Mouse (Mus musculus): Measurements from ENCODE around the gene Anapc11. TPM values are rescaled to one million over a fixed set of nuclear protein-coding genes. Genes with fewer than 3 reads are reported as not detected.
A peak's percentile ranks its signal among the peaks of the same experiment; 100 is the strongest.
"Not testable (repeated sequence)": the region's sequence is repeated elsewhere in the genome, so short reads cannot be mapped to it uniquely, and the experiment has no call there.

Gene Anapc11
- polyA plus RNA-seq, 1 experiment from 2014 or later, result 175 TPM

GRCm38 (mm10) chr11:120582982-120583293 lies 15.3 kb upstream of the Anapc11 start:
- H3K4me2 ChIP-seq; H3K9ac ChIP-seq; ATAC-seq (replicated peaks; ENCODE audit: insufficient number of reproducible peaks, insufficient read depth, low FRiP score, low read depth); H3K4me3 ChIP-seq; H3K27me3 ChIP-seq; H3K27ac ChIP-seq; H3K9me3 ChIP-seq (replicated peaks): not testable (repeated sequence)
- peaks cover 50% of the 10 kb centered on the region for H3K36me3 ChIP-seq
- WGBS, result 90% methylated on average over 2 of the region's 2 CpGs
- H3K4me1 ChIP-seq (replicated peaks), result peaks cover 26% of the 10 kb centered on the region

GRCm38 (mm10) chr11:120583937-120584336 lies 14.3 kb upstream of the Anapc11 start:
- Histone ChIP-seq H3K4me3 (no peak overlapping the region), H3K4me2 (no peak overlapping the region), H3K9ac (no peak overlapping the region), H3K36me3 (peaks cover 48% of the 10 kb centered on the region), H3K9me3 (replicated peaks) (no peaks in the 10 kb centered on the region), H3K4me1 (replicated peaks) (peaks cover 23% of the 10 kb centered on the region), H3K27me3 (no peaks in the 10 kb centered on the region), H3K27ac (no peak overlapping the region)
- no peak for ATAC-seq (replicated peaks; ENCODE audit: insufficient number of reproducible peaks, insufficient read depth, low FRiP score, low read depth)
- WGBS, result 96% methylated on average over 1 of the region's 1 CpGs

DNA sequence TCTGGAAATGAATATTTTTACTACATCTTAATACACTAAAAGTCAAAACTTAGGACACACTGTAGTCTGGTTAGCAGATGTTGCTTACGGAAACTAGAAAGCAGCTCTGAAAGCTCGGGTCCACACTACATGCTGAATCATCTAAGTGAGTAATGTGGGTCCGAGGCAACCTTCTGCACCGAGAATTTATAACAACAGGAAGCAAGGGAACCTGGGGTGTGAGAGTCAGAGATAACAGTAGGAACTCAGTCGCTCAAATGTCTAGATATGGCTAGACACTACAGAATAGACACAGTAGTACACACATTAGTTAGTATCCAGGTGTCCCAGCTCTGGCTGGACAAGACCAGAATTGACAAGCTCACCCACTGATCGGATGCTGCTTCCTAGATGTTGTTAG lies 9.7 kb upstream of the Anapc11 start:
- H3K27me3 ChIP-seq, result no peaks in the 10 kb centered on the region
- 79% methylated on average over 6 of the region's 6 CpGs for WGBS
- no peak overlapping the region for H3K4me3 ChIP-seq
- no peak overlapping the region for H3K9ac ChIP-seq
- H3K9me3 ChIP-seq (replicated peaks), result no peaks in the 10 kb centered on the region
- no peaks in the 10 kb centered on the region for H3K4me1 ChIP-seq (replicated peaks)
- H3K27ac ChIP-seq, result no peak overlapping the region
- H3K4me2 ChIP-seq, result no peak overlapping the region
- peaks cover 82% of the 10 kb centered on the region for H3K36me3 ChIP-seq
- ATAC-seq (replicated peaks; ENCODE audit: insufficient number of reproducible peaks, insufficient read depth, low FRiP score, low read depth), result no peak

GRCm38 (mm10) chr11:120597240-120598235 lies 683 bp upstream of the Anapc11 start:
- H3K4me2 ChIP-seq, result peak overlapping the region; percentile 92
- peaks cover 58% of the 10 kb centered on the region for H3K36me3 ChIP-seq
- H3K4me1 ChIP-seq (replicated peaks), result peaks cover 31% of the 10 kb centered on the region
- no peaks in the 10 kb centered on the region for H3K9me3 ChIP-seq (replicated peaks)
- H3K9ac ChIP-seq, result peak overlapping the region; percentile 99
- H3K27ac ChIP-seq, result peak overlapping the region; percentile 93
- 3% methylated on average over 91 of the region's 99 CpGs for WGBS
- peak overlapping the region; percentile 98 for H3K4me3 ChIP-seq
- ATAC-seq (replicated peaks; ENCODE audit: insufficient number of reproducible peaks, insufficient read depth, low FRiP score, low read depth), result peak; percentile 50
- H3K27me3 ChIP-seq, result no peaks in the 10 kb centered on the region

- no peaks in the 10 kb centered on the region for H3K27me3 ChIP-seq
- H3K4me1 ChIP-seq (replicated peaks), result peaks cover 31% of the 10 kb centered on the region
- no peaks in the 10 kb centered on the region for H3K9me3 ChIP-seq (replicated peaks)
- H3K4me2 ChIP-seq, result peak overlapping the region; percentile 92
- 43% methylated on average over 17 of the region's 17 CpGs for WGBS
- peak overlapping the region; percentile 93 for H3K27ac ChIP-seq
- no peak for ATAC-seq (replicated peaks; ENCODE audit: insufficient number of reproducible peaks, insufficient read depth, low FRiP score, low read depth)
- peaks cover 57% of the 10 kb centered on the region for H3K36me3 ChIP-seq
- peak overlapping the region; percentile 71 for H3K9ac ChIP-seq
- H3K4me3 ChIP-seq, result peak overlapping the region; percentile 98
Observed at GRCm38 (mm10) chr11:120598990-120599549, 849 bp downstream of the Anapc11 start.

DNA sequence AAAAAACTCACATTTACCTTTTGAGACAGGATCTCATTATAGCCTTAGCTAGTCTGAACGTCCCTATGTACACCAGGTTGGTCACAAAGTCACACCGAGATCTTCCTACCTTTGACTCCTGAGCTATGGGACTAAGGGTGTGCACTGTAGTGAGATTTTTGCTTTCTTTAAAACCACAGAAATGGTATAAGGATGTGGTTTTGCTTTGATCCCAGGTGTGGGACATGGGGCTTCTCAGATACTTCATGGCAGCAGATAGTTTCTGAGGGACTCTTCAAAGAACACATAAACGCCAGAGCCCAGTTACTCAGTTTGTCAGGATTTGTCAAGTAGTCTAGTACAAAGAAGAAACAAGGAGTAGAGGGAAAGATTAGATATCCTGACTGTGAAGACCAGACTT lies 2.5 kb downstream of the Anapc11 start:
- peaks cover 59% of the 10 kb centered on the region for H3K36me3 ChIP-seq
- no peak overlapping the region for H3K27ac ChIP-seq
- peaks cover 31% of the 10 kb centered on the region for H3K4me1 ChIP-seq (replicated peaks)
- H3K9me3 ChIP-seq (replicated peaks), result no peaks in the 10 kb centered on the region
- no peak for ATAC-seq (replicated peaks; ENCODE audit: insufficient number of reproducible peaks, insufficient read depth, low FRiP score, low read depth)
- no peak overlapping the region for H3K4me3 ChIP-seq
- 87% methylated on average over 3 of the region's 3 CpGs for WGBS
- no peak overlapping the region for H3K4me2 ChIP-seq
- H3K9ac ChIP-seq, result no peak overlapping the region
- no peaks in the 10 kb centered on the region for H3K27me3 ChIP-seq

DNA sequence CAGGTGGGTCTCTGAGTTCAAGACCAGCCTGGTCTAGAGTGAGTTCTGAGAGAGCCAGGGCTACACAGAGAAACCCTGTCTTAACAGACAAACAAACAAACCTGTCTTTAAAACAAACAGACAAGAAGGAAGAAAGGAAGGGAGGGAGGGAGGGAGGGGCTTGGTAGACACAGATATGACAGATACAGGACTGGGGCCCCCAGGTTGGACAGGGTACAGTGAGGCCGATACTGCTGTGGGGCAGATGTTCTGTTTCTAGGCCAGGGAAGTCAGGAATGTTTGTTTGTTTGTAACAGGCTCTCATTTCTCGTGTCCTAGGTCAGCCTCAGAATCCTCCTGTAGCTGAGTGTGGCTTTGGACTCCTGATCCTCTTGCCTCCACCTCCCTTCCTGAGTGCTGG lies 5.3 kb downstream of the Anapc11 start:
- no peak for ATAC-seq (replicated peaks; ENCODE audit: insufficient number of reproducible peaks, insufficient read depth, low FRiP score, low read depth)
- Histone ChIP-seq H3K9me3 (replicated peaks) (no peaks in the 10 kb centered on the region), H3K36me3 (peaks cover 50% of the 10 kb centered on the region), H3K4me2 (no peak overlapping the region), H3K9ac (no peak overlapping the region), H3K4me3 (no peak overlapping the region), H3K4me1 (replicated peaks) (peaks cover 38% of the 10 kb centered on the region), H3K27ac (no peak overlapping the region), H3K27me3 (no peaks in the 10 kb centered on the region)
- WGBS, result 79% methylated on average over 2 of the region's 2 CpGs

DNA sequence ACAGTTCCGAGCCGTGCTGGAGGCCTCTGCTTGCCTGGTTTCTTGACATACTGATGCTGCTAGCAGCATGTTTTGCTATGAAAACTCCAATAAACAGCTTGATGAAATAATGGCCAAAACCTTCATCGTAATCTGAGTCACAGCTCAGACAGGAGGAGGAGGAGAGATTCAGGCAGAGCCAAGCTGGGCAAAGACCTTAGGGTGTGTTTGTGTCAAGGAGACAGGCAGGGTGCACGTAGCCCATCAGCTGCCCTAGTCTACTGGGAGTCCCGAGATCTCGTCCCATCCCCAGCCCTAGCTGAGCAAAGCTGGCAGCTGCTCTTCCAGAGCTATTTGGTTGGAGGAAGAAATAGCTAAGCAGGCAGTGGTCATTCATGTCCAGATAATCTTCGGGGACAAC lies 7.4 kb downstream of the Anapc11 start:
- Histone ChIP-seq H3K27ac (no peak overlapping the region), H3K27me3 (no peaks in the 10 kb centered on the region), H3K9me3 (replicated peaks) (no peaks in the 10 kb centered on the region), H3K4me3 (no peak overlapping the region), H3K4me2 (no peak overlapping the region), H3K36me3 (peaks cover 53% of the 10 kb centered on the region), H3K9ac (no peak overlapping the region), H3K4me1 (replicated peaks) (peaks cover 38% of the 10 kb centered on the region)
- no peak for ATAC-seq (replicated peaks; ENCODE audit: insufficient number of reproducible peaks, insufficient read depth, low FRiP score, low read depth)
- WGBS, result 86% methylated on average over 7 of the region's 7 CpGs

GRCm38 (mm10) chr11:120606764-120607163 lies 8.5 kb downstream of the Anapc11 start:
- Histone ChIP-seq H3K27ac (peak overlapping the region; percentile 27; the same call in 1 of the 2 replicates), H3K9ac (no peak overlapping the region), H3K4me3 (no peak overlapping the region), H3K4me2 (no peak overlapping the region), H3K9me3 (replicated peaks) (no peaks in the 10 kb centered on the region), H3K4me1 (replicated peaks) (peaks cover 38% of the 10 kb centered on the region), H3K27me3 (no peaks in the 10 kb centered on the region), H3K36me3 (peaks cover 55% of the 10 kb centered on the region)
- no peak for ATAC-seq (replicated peaks; ENCODE audit: insufficient number of reproducible peaks, insufficient read depth, low FRiP score, low read depth)
- 81% methylated on average over 4 of the region's 4 CpGs for WGBS

- Histone ChIP-seq H3K27ac (peak within 1 kb of the TSS; percentile 61), H3K9ac (peak within 1 kb of the TSS; percentile 55), H3K4me2 (peak within 1 kb of the TSS; percentile 80), H3K36me3 (peaks cover 55% of the 10 kb centered on the region), H3K4me3 (peak within 1 kb of the TSS; percentile 46), H3K27me3 (no peaks in the 10 kb centered on the region), H3K9me3 (replicated peaks) (no peaks in the 10 kb centered on the region), H3K4me1 (replicated peaks) (peaks cover 38% of the 10 kb centered on the region)
- no peak for ATAC-seq (replicated peaks; ENCODE audit: insufficient number of reproducible peaks, insufficient read depth, low FRiP score, low read depth)
- 9% methylated on average over 45 of the region's 45 CpGs for WGBS
Observed at GRCm38 (mm10) chr11:120608241-120609034, 10.2 kb downstream of the Anapc11 start, which contains the start of gene Npb. Gene Npb (plus strand): TSS chr11:120608477.

- Histone ChIP-seq H3K4me1 (replicated peaks) (peaks cover 38% of the 10 kb centered on the region), H3K27me3 (no peaks in the 10 kb centered on the region), H3K9ac (peak overlapping the region; percentile 55), H3K4me3 (peak overlapping the region; percentile 46), H3K27ac (peak overlapping the region; percentile 61), H3K4me2 (peak overlapping the region; percentile 80), H3K9me3 (replicated peaks) (no peaks in the 10 kb centered on the region), H3K36me3 (peaks cover 55% of the 10 kb centered on the region)
- 27% methylated on average over 8 of the region's 8 CpGs for WGBS
- peak; percentile 61 for ATAC-seq (replicated peaks; ENCODE audit: insufficient number of reproducible peaks, insufficient read depth, low FRiP score, low read depth)
Observed at GRCm38 (mm10) chr11:120609250-120609649, 11.0 kb downstream of the Anapc11 start.

All from heart, embryonic 15.5 days (tissue).